Mouse (Mus musculus) kidney, postnatal 0 days (tissue): ENCODE measurements at regions not wholly inside any gene's neighbourhood (a gene's known extent, or its start where the extent isn't known, plus 50 kb on each side); places are given as distances from the start of the nearest gene placed in this dataset.
A peak's percentile ranks its signal among the peaks of the same experiment; 100 is the strongest.

ENCODE experiments used
- ATAC-seq: fragments of 200-750 bp; cut with Nextera tagmentation; replicated peaks from 2 replicates; pipeline ENCODE4 v1.8.0; 2017; ENCODE audit warnings: low read depth, moderate number of reproducible peaks, moderate TSS enrichment, moderate library complexity; ENCODE audit not compliant: low FRiP score
- DNase-seq: peaks from one replicate; pipeline ENCODE4 v3.0.0-alpha.2; 2016; ENCODE audit warnings: low spot score
- H3K27ac ChIP-seq: fragments of 300-500 bp; sonication (generic); 2 replicates; pipeline ENCODE4 v1.5.1; 2014; ENCODE audit warnings: mild to moderate bottlenecking
- H3K27me3 ChIP-seq: fragments of 300-500 bp; sonication (generic); 2 replicates; pipeline ENCODE4 v1.6.1; 2014; ENCODE audit warnings: low read length, mixed read lengths; ENCODE audit not compliant: insufficient read depth
- H3K36me3 ChIP-seq: fragments of 300-500 bp; sonication (generic); 2 replicates; pipeline ENCODE4 v1.6.1; 2014; ENCODE audit warnings: low read length, mixed read lengths; ENCODE audit not compliant: insufficient read depth
- H3K4me1 ChIP-seq: fragments of 300-500 bp; sonication (generic); replicated peaks from 2 replicates; pipeline ENCODE4 v1.6.1; 2014; ENCODE audit warnings: antibody characterized with exemption, low read length, mixed read lengths; ENCODE audit not compliant: insufficient read depth
- H3K4me2 ChIP-seq: fragments of 300-500 bp; sonication (generic); 2 replicates; pipeline ENCODE4 v1.6.1; 2014; ENCODE audit warnings: mild to moderate bottlenecking, low read length, moderate library complexity, mixed read lengths
- H3K4me3 ChIP-seq: fragments of 300-500 bp; sonication (generic); replicated peaks from 2 replicates; pipeline ENCODE4 v1.5.1; 2014; ENCODE audit warnings: low read depth, low read length
- H3K9ac ChIP-seq: fragments of 300-500 bp; sonication (generic); 2 replicates; pipeline ENCODE4 v1.6.1; 2014; ENCODE audit warnings: low read depth, low read length
- H3K9me3 ChIP-seq: fragments of 300-500 bp; sonication (generic); replicated peaks from 2 replicates; pipeline ENCODE4 v1.6.1; 2016; ENCODE audit warnings: low read length, inconsistent platforms, mixed read lengths
- CTCF ChIP-seq: IDR thresholded peaks from 2 replicates; pipeline ENCODE4 v1.5.1; 2016; ENCODE audit warnings: antibody characterized with exemption, low read depth, mild to moderate bottlenecking, moderate library complexity
- WGBS: fragments of 180-500 bp; shearing (Covaris S2); extraction: QIAGEN DNeasy Blood & Tissue Kit; methylation state at CpG from one replicate; pipeline ENCODE4 v1.1.7; 2014; 5-methylcytosine and 5-hydroxymethylcytosine counted together

GRCm38 (mm10) chr2:133429369-133430062 is 122.4 kb upstream of the Bmp2 start:
- whole genome bisulfite sequencing: 64% methylated on average over 2 of the region's 2 CpGs
- H3K4me2 ChIP-seq: no peak overlapping the region
- DNase-seq: no peak

DNA sequence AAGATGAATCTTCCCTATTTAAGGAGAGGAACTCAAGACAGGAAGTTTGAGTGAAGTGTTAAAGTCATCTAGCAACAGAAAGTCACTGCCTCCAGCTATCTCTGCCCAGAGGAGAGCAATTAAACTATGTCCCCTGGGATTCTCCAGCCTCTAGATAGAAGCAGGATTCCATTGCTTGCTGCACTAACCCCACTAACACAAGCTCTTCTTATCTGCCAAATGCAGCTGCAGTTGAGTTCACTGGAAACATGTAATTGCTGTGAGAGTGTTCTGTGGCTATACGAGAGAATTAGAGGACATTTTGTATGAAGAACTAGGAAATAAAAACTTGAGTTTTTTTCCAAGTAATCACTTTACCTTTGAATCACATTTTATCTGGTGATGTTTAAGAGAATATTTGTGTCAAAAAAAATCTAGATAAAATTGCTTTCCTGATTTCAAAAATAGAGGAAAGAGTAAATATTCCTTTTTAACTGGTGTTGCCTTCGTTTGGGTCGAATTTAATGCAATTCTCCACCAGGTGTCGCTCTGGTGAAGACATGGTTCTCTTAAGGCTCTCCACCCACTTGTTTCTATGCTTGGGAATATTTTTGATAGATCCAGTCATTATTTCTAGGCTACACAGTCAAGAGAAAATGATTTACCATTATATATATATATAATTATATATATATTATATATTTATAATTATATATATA is 121.1 kb upstream of the Bmp2 start:
- no peaks in the 10 kb centered on the region for H3K36me3 ChIP-seq
- no peaks in the 10 kb centered on the region for H3K9me3 ChIP-seq
- no peak for ATAC-seq
- peak; percentile 64 for TF ChIP-seq CTCF
- no peak overlapping the region for H3K4me3 ChIP-seq
- DNase-seq: peak; percentile 41
- H3K27ac ChIP-seq: no peak overlapping the region
- WGBS: 49% methylated on average over 4 of the region's 4 CpGs
- H3K4me2 ChIP-seq: no peak overlapping the region
- no peak overlapping the region for H3K9ac ChIP-seq
- no peaks in the 10 kb centered on the region for H3K4me1 ChIP-seq
- no peaks in the 10 kb centered on the region for H3K27me3 ChIP-seq

More at GRCm38 (mm10) chr2:133429369-133430062, 122.4 kb upstream of the Bmp2 start:
- no peak for ATAC-seq
- no peaks in the 10 kb centered on the region for H3K4me1 ChIP-seq
- H3K36me3 ChIP-seq: no peaks in the 10 kb centered on the region
- no peak overlapping the region for H3K9ac ChIP-seq
- no peak for TF ChIP-seq CTCF
- H3K27ac ChIP-seq: no peak overlapping the region
- no peak overlapping the region for H3K4me3 ChIP-seq
- H3K27me3 ChIP-seq: no peaks in the 10 kb centered on the region
- no peaks in the 10 kb centered on the region for H3K9me3 ChIP-seq

DNA sequence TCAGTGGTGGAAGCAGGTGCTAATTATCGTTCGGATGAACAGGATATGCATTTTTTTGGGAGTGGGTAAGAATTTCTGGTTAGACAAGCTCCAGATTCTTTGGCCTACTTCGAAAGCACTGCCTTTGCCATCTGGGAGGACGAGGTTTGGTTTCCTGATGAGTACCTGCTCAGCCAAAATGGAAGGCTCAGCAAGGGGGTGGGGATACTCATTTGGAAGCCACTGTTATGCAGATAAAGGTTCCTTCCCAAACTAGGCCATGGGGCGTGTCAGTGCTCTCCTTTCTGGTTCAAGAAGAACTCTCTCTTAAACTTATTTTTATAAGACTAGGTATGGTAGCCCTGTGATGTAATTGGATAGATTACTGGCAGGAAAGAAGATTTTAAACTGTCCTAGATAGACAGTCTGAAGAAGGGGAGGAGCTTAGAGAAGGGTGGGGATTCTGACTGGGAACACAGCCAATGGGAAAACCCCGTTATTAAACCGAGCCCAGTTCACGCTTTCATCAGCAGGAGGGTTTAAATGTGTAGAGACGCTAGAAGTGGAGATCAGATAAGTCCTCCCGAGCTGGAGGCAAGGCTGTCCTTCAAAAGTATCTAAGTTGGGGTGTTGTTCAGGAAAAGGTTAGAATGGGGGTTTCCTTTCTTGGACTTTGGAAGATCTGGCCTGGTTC is 119.7 kb upstream of the Bmp2 start:
- Histone ChIP-seq H3K9ac (no peak overlapping the region), H3K4me2 (no peak overlapping the region), H3K36me3 (no peaks in the 10 kb centered on the region), H3K4me3 (no peak overlapping the region), H3K27ac (no peak overlapping the region), H3K9me3 (no peaks in the 10 kb centered on the region), H3K4me1 (no peaks in the 10 kb centered on the region), H3K27me3 (no peaks in the 10 kb centered on the region)
- 83% methylated on average over 10 of the region's 10 CpGs for WGBS
- no peak for DNase-seq
- ATAC-seq: no peak
- TF ChIP-seq CTCF: no peak

GRCm38 (mm10) chr2:133436913-133437843 is 114.8 kb upstream of the Bmp2 start:
- H3K9me3 ChIP-seq: no peaks in the 10 kb centered on the region
- H3K27ac ChIP-seq: no peak overlapping the region
- H3K4me1 ChIP-seq: no peaks in the 10 kb centered on the region
- ATAC-seq: 0 out of 2 replicates have a peak, but pooled peaks have one; percentile 25
- H3K36me3 ChIP-seq: no peaks in the 10 kb centered on the region
- H3K9ac ChIP-seq: no peak overlapping the region
- H3K4me2 ChIP-seq: peak overlapping the region; percentile 34
- no peak for TF ChIP-seq CTCF
- no peaks in the 10 kb centered on the region for H3K27me3 ChIP-seq
- H3K4me3 ChIP-seq: no peak overlapping the region
- 48% methylated on average over 22 of the region's 22 CpGs for WGBS
- no peak for DNase-seq

- no peak overlapping the region for H3K9ac ChIP-seq
- no peak for TF ChIP-seq CTCF
- H3K4me1 ChIP-seq: no peaks in the 10 kb centered on the region
- no peak overlapping the region for H3K27ac ChIP-seq
- H3K27me3 ChIP-seq: no peaks in the 10 kb centered on the region
- no peak overlapping the region for H3K4me3 ChIP-seq
- DNase-seq (peak; percentile 19), ATAC-seq (no peak)
- no peaks in the 10 kb centered on the region for H3K9me3 ChIP-seq
- 55% methylated on average over 4 of the region's 4 CpGs for WGBS
- no peaks in the 10 kb centered on the region for H3K36me3 ChIP-seq
- peak overlapping the region; percentile 34 for H3K4me2 ChIP-seq
Observed at GRCm38 (mm10) chr2:133438018-133438417, 113.9 kb upstream of the Bmp2 start.
